In genomic region chr9:24051538-24051937, GRCm38 (mm10) we compare ENCODE assay signal across 37 mouse cellular contexts. TPM values are rescaled to one million over a fixed set of nuclear protein-coding genes. Genes with fewer than 3 reads are reported as not detected.
"Had no signal": no experiment of that assay in that cellular context is flagged by ENCODE, and none has a peak within 500 bp of the region (broad histone marks: within the 10 kb centered on the region; RNA-seq: fewer than 3 reads in every experiment).

No protein-coding gene starts in this region.

- H3K4me1 ChIP-seq: embryonic facial prominence, embryonic 10.5 days; embryonic facial prominence, embryonic 12.5 days; embryonic facial prominence, embryonic 13.5 days; embryonic facial prominence, embryonic 15.5 days; forebrain, embryonic 10.5 days; forebrain, embryonic 12.5 days; forebrain, embryonic 13.5 days; forebrain, embryonic 15.5 days had no signal

- ATAC-seq: forebrain, embryonic 13.5 days; forebrain, embryonic 14.5 days; forebrain, embryonic 15.5 days; forebrain, embryonic 16.5 days; forebrain, postnatal 0 days had no signal

- H3K36me3 ChIP-seq: embryonic facial prominence, embryonic 10.5 days; embryonic facial prominence, embryonic 12.5 days; embryonic facial prominence, embryonic 13.5 days; embryonic facial prominence, embryonic 15.5 days; forebrain, embryonic 10.5 days; forebrain, embryonic 12.5 days; forebrain, embryonic 15.5 days had no signal

- H3K4me2 ChIP-seq: embryonic facial prominence, embryonic 12.5 days; embryonic facial prominence, embryonic 13.5 days; embryonic facial prominence, embryonic 15.5 days; forebrain, embryonic 12.5 days; forebrain, embryonic 13.5 days; forebrain, embryonic 15.5 days had no signal

- H3K9ac ChIP-seq: embryonic facial prominence, embryonic 12.5 days; embryonic facial prominence, embryonic 13.5 days; embryonic facial prominence, embryonic 15.5 days; forebrain, embryonic 12.5 days; forebrain, embryonic 13.5 days; forebrain, embryonic 15.5 days; forebrain, postnatal 0 days had no signal

- H3K9me3 ChIP-seq: embryonic facial prominence, embryonic 10.5 days; embryonic facial prominence, embryonic 12.5 days; embryonic facial prominence, embryonic 13.5 days; embryonic facial prominence, embryonic 15.5 days; forebrain, embryonic 10.5 days; forebrain, embryonic 12.5 days; forebrain, embryonic 13.5 days; forebrain, embryonic 15.5 days had no signal

- H3K27ac ChIP-seq: embryonic facial prominence, embryonic 10.5 days; embryonic facial prominence, embryonic 12.5 days; embryonic facial prominence, embryonic 13.5 days; embryonic facial prominence, embryonic 15.5 days; forebrain, embryonic 10.5 days; forebrain, embryonic 12.5 days; forebrain, embryonic 13.5 days; forebrain, embryonic 15.5 days; gastrocnemius, adult 2 months; heart, adult 2 months had no signal

- H3K4me3 ChIP-seq: embryonic facial prominence, embryonic 10.5 days; embryonic facial prominence, embryonic 12.5 days; embryonic facial prominence, embryonic 13.5 days; embryonic facial prominence, embryonic 15.5 days; erythroblast, embryonic 14.5 days; forebrain, embryonic 10.5 days; forebrain, embryonic 12.5 days; forebrain, embryonic 13.5 days; forebrain, embryonic 15.5 days; gastrocnemius, adult 2 months; heart, adult 2 months had no signal

- H3K27me3 ChIP-seq: embryonic facial prominence, embryonic 12.5 days; embryonic facial prominence, embryonic 13.5 days; embryonic facial prominence, embryonic 15.5 days; forebrain, embryonic 12.5 days; forebrain, embryonic 13.5 days; forebrain, embryonic 15.5 days had no signal

- DNase-seq: cerebellum, adult 2 months; cerebellum, adult 8-10 months; cerebellum, adult 9-10 months; cerebellum, adult 9-11 months; cerebellum, postnatal 10 days; cerebellum, postnatal 14 days; cerebellum, postnatal 25 days; cerebellum, postnatal 36 days; embryo, embryonic 11 days; forebrain, postnatal 0 days; gastrocnemius, adult 2 months; gastrocnemius, postnatal 10 days; gastrocnemius, postnatal 14 days; gastrocnemius, postnatal 25 days; gastrocnemius, postnatal 36 days; heart, adult 11 months; heart, adult 18-20 months; heart, adult 2 months had no signal

RNA-seq across cellular contexts. Expression of gene Npsr1, which starts 46.3 kb away (rescaled TPM):
- total RNA-seq: common myeloid progenitor, adult 5-6 weeks; gastrocnemius, adult 18-20 months; gastrocnemius, adult 2 months; gastrocnemius, adult 8-10 months; gastrocnemius, postnatal 10 days; gastrocnemius, postnatal 14 days; gastrocnemius, postnatal 25 days; gastrocnemius, postnatal 36 days; gastrocnemius, postnatal 4 days; granulocyte monocyte progenitor cell, adult 5-6 weeks; heart, adult 18-20 months; heart, adult 2 months had no signal
- polyA plus RNA-seq: embryonic facial prominence, embryonic 10.5 days; embryonic facial prominence, embryonic 11.5 days; embryonic facial prominence, embryonic 12.5 days; embryonic facial prominence, embryonic 13.5 days; embryonic facial prominence, embryonic 14.5 days; embryonic facial prominence, embryonic 15.5 days; erythroblast, embryonic 14.5 days; forebrain, embryonic 10.5 days; forebrain, embryonic 11.5 days; forebrain, embryonic 12.5 days; forebrain, embryonic 13.5 days; forebrain, embryonic 16.5 days; heart, adult 2 months had no signal
